Mouse (Mus musculus) midbrain, embryonic 13.5 days (tissue): ENCODE results near the gene Mettl2. TPM values are rescaled to one million over a fixed set of nuclear protein-coding genes. Genes with fewer than 3 reads are reported as not detected.

Experiments used
- ATAC-seq: fragments of 200-750 bp; cut with Nextera tagmentation; 2 replicates; pipeline ENCODE4 v1.8.0; 2017; ENCODE audit warnings: mild to moderate bottlenecking, moderate TSS enrichment, moderate library complexity
- H3K27ac ChIP-seq: fragments of 300-500 bp; sonication (generic); 2 replicates; pipeline ENCODE4 v1.5.1; 2015; ENCODE audit warnings: inconsistent platforms, mild to moderate bottlenecking, moderate library complexity
- H3K27me3 ChIP-seq: fragments of 300-500 bp; sonication (generic); 2 replicates; pipeline ENCODE4 v1.6.1; 2015; ENCODE audit warnings: mild to moderate bottlenecking, inconsistent platforms
- H3K36me3 ChIP-seq: fragments of 300-500 bp; sonication (generic); 2 replicates; pipeline ENCODE4 v1.6.1; 2015; ENCODE audit warnings: mild to moderate bottlenecking, inconsistent platforms
- H3K4me1 ChIP-seq: fragments of 300-500 bp; sonication (generic); replicated peaks from 2 replicates; pipeline ENCODE4 v1.6.1; 2015; ENCODE audit warnings: inconsistent platforms
- H3K4me2 ChIP-seq: fragments of 300-500 bp; sonication (generic); replicated peaks from 2 replicates; pipeline ENCODE4 v1.6.1; 2015; ENCODE audit warnings: moderate library complexity, mild to moderate bottlenecking, inconsistent platforms
- H3K4me3 ChIP-seq: fragments of 300-500 bp; sonication (generic); replicated peaks from 2 replicates; pipeline ENCODE4 v1.5.1; 2015; ENCODE audit warnings: mild to moderate bottlenecking, inconsistent platforms
- H3K9ac ChIP-seq: fragments of 300-500 bp; sonication (generic); replicated peaks from 2 replicates; pipeline ENCODE4 v1.6.1; 2015; ENCODE audit warnings: mild to moderate bottlenecking, inconsistent platforms
- H3K9me3 ChIP-seq: fragments of 300-500 bp; sonication (generic); 2 replicates; pipeline ENCODE4 v1.6.1; 2016; ENCODE audit warnings: mild to moderate bottlenecking, inconsistent platforms
- WGBS: fragments of 180-500 bp; shearing (Covaris S2); methylation state at CpG from one replicate; pipeline ENCODE4 v1.1.7; 2015; 5-methylcytosine and 5-hydroxymethylcytosine counted together
- polyA plus RNA-seq: library from polyadenylated mRNA; unstranded; fragments of >200 nt; fragmentation: Nextera tagmentation; extraction: Ambion mirVana; gene quantifications from 2 replicates; pipeline ENCODE4 v1.2.1, GENCODE M21; 2015

Mettl2 gene
- polyA plus RNA-seq, 1 experiment from 2014 or later = 32.0 TPM

GRCm38 (mm10) chr11:105156748-105157267 is 30.6 kb downstream of the Mettl2 start:
- 87% methylated on average over 19 of the region's 19 CpGs for WGBS

GRCm38 (mm10) chr11:105158047-105158446 is 31.8 kb downstream of the Mettl2 start:
- no peak for ATAC-seq
- Histone ChIP-seq H3K36me3 (no peaks in the 10 kb centered on the region), H3K4me2 (no peak overlapping the region), H3K4me3 (no peak overlapping the region), H3K27me3 (no peaks in the 10 kb centered on the region), H3K9me3 (no peaks in the 10 kb centered on the region), H3K27ac (no peak overlapping the region), H3K4me1 (peaks cover 5% of the 10 kb centered on the region; the same call in 1 of the 2 replicates), H3K9ac (no peak overlapping the region)

More at GRCm38 (mm10) chr11:105156748-105157267, 30.6 kb downstream of the Mettl2 start:
- Histone ChIP-seq H3K4me3 (no peak overlapping the region), H3K27me3 (no peaks in the 10 kb centered on the region), H3K36me3 (no peaks in the 10 kb centered on the region), H3K27ac (no peak overlapping the region), H3K9ac (no peak overlapping the region), H3K4me1 (peaks cover 8% of the 10 kb centered on the region; the same call in 1 of the 2 replicates), H3K4me2 (no peak overlapping the region), H3K9me3 (no peaks in the 10 kb centered on the region)
- ATAC-seq = no peak

- peaks cover 5% of the 10 kb centered on the region; the same call in 1 of the 2 replicates for H3K9me3 ChIP-seq
- H3K27ac ChIP-seq = no peak overlapping the region
- no peaks in the 10 kb centered on the region for H3K4me1 ChIP-seq
- no peak for ATAC-seq
- H3K4me3 ChIP-seq = no peak overlapping the region
- WGBS = 68% methylated on average over 6 of the region's 6 CpGs
- no peaks in the 10 kb centered on the region for H3K36me3 ChIP-seq
- no peak overlapping the region for H3K9ac ChIP-seq
- no peaks in the 10 kb centered on the region for H3K27me3 ChIP-seq
- H3K4me2 ChIP-seq = no peak overlapping the region
Observed at GRCm38 (mm10) chr11:105159673-105160360, 33.6 kb downstream of the Mettl2 start.

- H3K4me3 ChIP-seq = no peak overlapping the region
Observed at GRCm38 (mm10) chr11:105161411-105161810, 35.2 kb downstream of the Mettl2 start.

GRCm38 (mm10) chr11:105164516-105165510 is 38.6 kb downstream of the Mettl2 start:
- Histone ChIP-seq H3K27ac (no peak overlapping the region), H3K36me3 (no peaks in the 10 kb centered on the region), H3K9ac (no peak overlapping the region), H3K4me3 (no peak overlapping the region), H3K4me2 (no peak overlapping the region), H3K27me3 (no peaks in the 10 kb centered on the region), H3K4me1 (no peaks in the 10 kb centered on the region), H3K9me3 (peaks cover 20% of the 10 kb centered on the region)
- WGBS = 86% methylated on average over 69 of the region's 69 CpGs
- ATAC-seq = no peak

More at GRCm38 (mm10) chr11:105161411-105161810, 35.2 kb downstream of the Mettl2 start:
- H3K4me1 ChIP-seq = no peaks in the 10 kb centered on the region
- no peak overlapping the region for H3K27ac ChIP-seq
- no peak overlapping the region for H3K4me2 ChIP-seq
- no peak for ATAC-seq
- no peaks in the 10 kb centered on the region for H3K27me3 ChIP-seq
- no peaks in the 10 kb centered on the region for H3K36me3 ChIP-seq
- H3K9me3 ChIP-seq = peaks cover 20% of the 10 kb centered on the region
- 95% methylated on average over 2 of the region's 2 CpGs for WGBS
- no peak overlapping the region for H3K9ac ChIP-seq

GRCm38 (mm10) chr11:105166780-105167179 is 40.6 kb downstream of the Mettl2 start:
- Histone ChIP-seq H3K4me3 (no peak overlapping the region), H3K27ac (no peak overlapping the region), H3K9me3 (peaks cover 20% of the 10 kb centered on the region), H3K36me3 (no peaks in the 10 kb centered on the region), H3K27me3 (no peaks in the 10 kb centered on the region), H3K4me2 (no peak overlapping the region), H3K9ac (no peak overlapping the region), H3K4me1 (no peaks in the 10 kb centered on the region)
- no peak for ATAC-seq
- WGBS = 90% methylated on average over 10 of the region's 10 CpGs

- Histone ChIP-seq H3K36me3 (0 out of 2 replicates have a peak, but pooled peaks cover 5% of the 10 kb centered on the region), H3K9ac (no peak within 1 kb of the TSS), H3K27me3 (no peaks in the 10 kb centered on the region), H3K4me3 (peak within 1 kb of the TSS; percentile 95), H3K4me1 (peaks cover 30% of the 10 kb centered on the region), H3K4me2 (peak within 1 kb of the TSS; percentile 79), H3K27ac (no peak within 1 kb of the TSS), H3K9me3 (no peaks in the 10 kb centered on the region)
- WGBS = 49% methylated on average over 2 of the region's 2 CpGs
- no peak for ATAC-seq
Observed at GRCm38 (mm10) chr11:105178516-105178915, 52.3 kb downstream of the Mettl2 start, which contains the start of gene Tlk2. Gene Tlk2 (plus strand): TSS chr11:105178807.

- Histone ChIP-seq H3K27me3 (no peaks in the 10 kb centered on the region), H3K9ac (no peak overlapping the region), H3K36me3 (peaks cover 9% of the 10 kb centered on the region; the same call in 1 of the 2 replicates), H3K27ac (no peak overlapping the region), H3K4me2 (peak overlapping the region; percentile 79), H3K4me1 (peaks cover 33% of the 10 kb centered on the region), H3K4me3 (peak overlapping the region; percentile 95), H3K9me3 (no peaks in the 10 kb centered on the region)
- no peak for ATAC-seq
- WGBS = 88% methylated on average over 4 of the region's 4 CpGs
Observed at GRCm38 (mm10) chr11:105179523-105179922, 53.3 kb downstream of the Mettl2 start.

GRCm38 (mm10) chr11:105180471-105181091 is 54.4 kb downstream of the Mettl2 start:
- peaks cover 33% of the 10 kb centered on the region for H3K4me1 ChIP-seq
- WGBS = under 1% methylated on average over 35 of the region's 35 CpGs
- H3K9ac ChIP-seq = peak overlapping the region; percentile 99
- H3K9me3 ChIP-seq = no peaks in the 10 kb centered on the region
- peak overlapping the region; percentile 79 for H3K4me2 ChIP-seq
- no peaks in the 10 kb centered on the region for H3K27me3 ChIP-seq
- H3K27ac ChIP-seq = peak overlapping the region; percentile 93
- no peak; the same call in 1 of the 2 replicates for ATAC-seq
- H3K36me3 ChIP-seq = peaks cover 14% of the 10 kb centered on the region
- peak overlapping the region; percentile 95 for H3K4me3 ChIP-seq

GRCm38 (mm10) chr11:105181126-105181637 is 55.0 kb downstream of the Mettl2 start:
- H3K4me1 ChIP-seq = peaks cover 33% of the 10 kb centered on the region
- no peaks in the 10 kb centered on the region for H3K27me3 ChIP-seq
- no peaks in the 10 kb centered on the region for H3K9me3 ChIP-seq
- peak overlapping the region; percentile 79 for H3K4me2 ChIP-seq
- under 1% methylated on average over 54 of the region's 60 CpGs for WGBS
- H3K9ac ChIP-seq = peak overlapping the region; percentile 99
- peak overlapping the region; percentile 95 for H3K4me3 ChIP-seq
- H3K27ac ChIP-seq = peak overlapping the region; percentile 93
- peaks cover 17% of the 10 kb centered on the region for H3K36me3 ChIP-seq
- ATAC-seq = peak; percentile 98
